Mouse (Mus musculus) lung, embryonic 16.5 days (tissue): ENCODE measurements at regions not wholly inside any gene's neighbourhood (a gene's known extent, or its start where the extent isn't known, plus 50 kb on each side); places are given as distances from the start of the nearest gene placed in this dataset.

Experiments
- ATAC-seq: fragments of 200-750 bp; cut with Nextera tagmentation; 2 replicates; pipeline ENCODE4 v1.8.0; 2017; ENCODE audit warnings: low read depth, mild to moderate bottlenecking, moderate library complexity
- H3K27ac ChIP-seq: fragments of 300-500 bp; sonication (generic); 2 replicates; pipeline ENCODE4 v1.5.1; 2014; ENCODE audit warnings: mild to moderate bottlenecking, control low read depth, low read length
- H3K27me3 ChIP-seq: fragments of 300-500 bp; sonication (generic); 2 replicates; pipeline ENCODE4 v1.6.1; 2014; ENCODE audit warnings: low read depth, low read length, mixed read lengths; ENCODE audit not compliant: control insufficient read depth, insufficient read depth
- H3K36me3 ChIP-seq: fragments of 300-500 bp; sonication (generic); 2 replicates; pipeline ENCODE4 v1.6.1; 2014; ENCODE audit warnings: low read length; ENCODE audit not compliant: control insufficient read depth, insufficient read depth
- H3K4me1 ChIP-seq: fragments of 300-500 bp; sonication (generic); replicated peaks from 2 replicates; pipeline ENCODE4 v1.6.1; 2014; ENCODE audit warnings: low read length, mixed read lengths; ENCODE audit not compliant: control insufficient read depth, insufficient read depth
- H3K4me2 ChIP-seq: fragments of 300-500 bp; sonication (generic); 2 replicates; pipeline ENCODE4 v1.6.1; 2014; ENCODE audit warnings: low read depth, low read length, control low read depth
- H3K4me3 ChIP-seq: fragments of 300-500 bp; sonication (generic); 2 replicates; pipeline ENCODE4 v1.5.1; 2014; ENCODE audit warnings: mild to moderate bottlenecking, low read length, control low read depth
- H3K9ac ChIP-seq: fragments of 300-500 bp; sonication (generic); 2 replicates; pipeline ENCODE4 v1.6.1; 2014; ENCODE audit warnings: low read length, control low read depth
- H3K9me3 ChIP-seq: fragments of 300-500 bp; sonication (generic); 2 replicates; pipeline ENCODE4 v1.6.1; 2016; ENCODE audit warnings: low read length; ENCODE audit not compliant: control insufficient read depth

- no peak for ATAC-seq
- Histone ChIP-seq H3K4me3 (no peak overlapping the region), H3K36me3 (no peaks in the 10 kb centered on the region), H3K4me1 (no peaks in the 10 kb centered on the region), H3K9me3 (0 out of 2 replicates have a peak, but pooled peaks cover 4% of the 10 kb centered on the region), H3K9ac (no peak overlapping the region), H3K4me2 (no peak overlapping the region), H3K27me3 (no peaks in the 10 kb centered on the region), H3K27ac (no peak overlapping the region)
Observed at GRCm38 (mm10) chr10:96565343-96565742, 51.5 kb upstream of the Btg1 start.
